Mouse (Mus musculus) heart, postnatal 0 days (tissue): ENCODE measurements around the gene Ifi27l2b.

Experiments
- CTCF ChIP-seq: IDR thresholded peaks from 2 replicates; pipeline ENCODE4 v1.5.1; 2016; ENCODE audit warnings: antibody characterized with exemption, control low read depth, low read depth
- EP300 ChIP-seq: IDR thresholded peaks from 2 replicates; pipeline ENCODE4 v1.6.1; 2016; ENCODE audit warnings: antibody characterized with exemption, low read depth

DNA sequence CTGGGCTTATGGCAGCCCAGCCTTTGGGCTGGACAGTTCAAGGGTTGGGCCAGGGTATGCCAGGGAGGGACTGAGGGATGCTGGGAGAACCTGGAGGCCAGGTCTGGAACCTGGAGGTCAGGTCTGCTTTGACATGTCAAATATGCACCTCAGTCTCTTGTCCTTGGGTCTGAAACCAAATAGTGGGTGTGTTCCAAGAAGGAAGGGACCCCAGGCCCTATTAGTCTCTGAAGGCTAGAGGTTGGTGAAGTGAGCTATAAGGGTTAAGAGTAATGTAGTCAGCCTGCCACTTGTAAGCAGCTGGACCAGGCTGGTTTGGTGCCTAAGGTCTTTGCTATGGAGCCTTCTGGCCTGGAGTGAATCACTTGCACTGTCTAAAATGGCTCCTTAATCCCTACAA is 22.2 kb downstream of the Ifi27l2b start:
- TF ChIP-seq CTCF (no peak), EP300 (no peak)
